Mouse (Mus musculus) Patski (cell line): ENCODE results near the gene Akap13. TPM values are rescaled to one million over a fixed set of nuclear protein-coding genes. Genes with fewer than 3 reads are reported as not detected.
"Not testable (repeated sequence)": the region's sequence is repeated elsewhere in the genome, so short reads cannot be mapped to it uniquely, and the experiment has no call there.

Experiments
- ATAC-seq: fragments of 100-300 bp; one replicate; pipeline ENCODE4 v1.8.0; 2021
- CTCF ChIA-PET: fragments of 350-600 bp; sonication (Branson Sonifier 250); formaldehyde crosslinking; loops from one replicate; lab custom pipeline; 2022; ENCODE audit warnings: inconsistent platforms; lab: Charles Lee
- POLR2A ChIA-PET: fragments of 350-600 bp; sonication (Branson Sonifier 250); formaldehyde crosslinking; loops from one replicate; lab custom pipeline; 2022; ENCODE audit warnings: antibody characterized with exemption, inconsistent platforms; lab: Charles Lee
- DNase-seq: peaks from one replicate; pipeline ENCODE4 v3.0.0-alpha.2; 2011; ENCODE audit warnings: low read depth, low spot score
- H3K27me3 ChIP-seq: fragments of 371-371 bp; one replicate; pipeline ENCODE4 v1.5.1; 2021
- CTCF ChIP-seq: fragments of 100-300 bp; IDR thresholded peaks from one replicate; pipeline ENCODE4 v1.5.1; 2021
- in situ Hi-C: fragments of 300-500 bp; cut with MboI; formaldehyde crosslinking; loops from 3 replicates; pipeline ENCODE4 v1.11.1; 2018; ENCODE audit warnings: low pct_unique_long_range_greater_than_20kb, mixed read lengths
- polyA plus RNA-seq: library from polyadenylated mRNA; unstranded; gene quantifications from one replicate; pipeline ENCODE4 v1.2.3, GENCODE M21; 2021

Akap13 gene
- polyA plus RNA-seq, 1 experiment from 2014 or later: 17.3 TPM

DNA sequence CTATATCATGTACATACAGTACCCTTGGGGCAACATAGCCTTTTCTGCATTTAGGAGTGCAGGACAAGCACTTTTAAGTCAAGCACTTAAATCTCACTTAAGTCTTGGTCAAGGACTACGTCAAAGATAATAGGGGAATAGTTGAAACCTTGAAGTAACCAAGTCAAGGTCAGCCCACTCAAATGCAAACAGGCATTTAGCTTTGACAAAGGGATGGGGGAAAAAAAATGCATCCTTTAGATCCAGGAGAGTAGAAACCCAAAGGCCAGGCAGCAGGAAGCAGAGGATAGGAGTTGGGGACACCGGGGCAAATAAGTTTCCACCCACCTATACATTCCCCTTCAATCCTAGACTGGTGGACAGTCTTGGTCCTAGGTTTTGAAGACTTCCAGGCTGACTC, 322.7 kb downstream of the Akap13 start:
- TF ChIP-seq CTCF: no peak
- ATAC-seq: no peak
- POLR2A ChIA-PET: no interaction called here

DNA sequence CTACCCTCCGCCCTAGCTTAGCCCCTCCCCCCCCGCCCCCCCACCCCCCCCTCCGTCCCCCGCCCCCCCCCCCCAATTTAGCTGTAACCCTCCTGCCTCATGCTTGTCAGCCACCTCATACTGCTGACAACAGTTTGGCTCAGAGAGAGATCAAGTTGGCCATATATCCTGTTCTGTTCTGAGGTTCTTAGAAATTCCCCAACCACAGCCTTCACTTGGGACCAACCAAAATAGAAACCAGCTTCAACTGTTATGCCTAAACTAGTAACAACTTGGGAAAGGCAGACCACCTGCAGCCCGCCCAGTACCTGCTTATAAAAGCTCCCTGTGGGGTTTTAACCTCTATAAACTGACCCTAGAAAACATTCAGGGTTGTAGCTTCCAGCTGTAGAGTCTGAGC, 325.5 kb downstream of the Akap13 start:
- no peak for ATAC-seq
- no peaks in the 10 kb centered on the region for H3K27me3 ChIP-seq
- ChIA-PET CTCF (interaction anchor here (1.2 kb wide), 1 partner anchor 100 kb away, joined by 3 read pairs; no protein-coding TSS in a partner anchor), POLR2A (no interaction called here)
- in situ Hi-C loops: no loop called here
- no peak for DNase-seq
- TF ChIP-seq CTCF: no peak

More for the DNA sequence above, 322.7 kb downstream of the Akap13 start:
- CTCF ChIA-PET: no interaction called here
- H3K27me3 ChIP-seq: no peaks in the 10 kb centered on the region
- DNase-seq: no peak
- in situ Hi-C loops: no loop called here

- in situ Hi-C loops: no loop called here
- CTCF ChIA-PET: interaction anchor here (1.2 kb wide), 1 partner anchor 99 kb away, joined by 3 read pairs; no protein-coding TSS in a partner anchor
- DNase-seq: no peak
- ATAC-seq: no peak
- TF ChIP-seq CTCF: no peak
- POLR2A ChIA-PET: no interaction called here
- H3K27me3 ChIP-seq: no peaks in the 10 kb centered on the region
Measured at GRCm38 (mm10) chr7:75781298-75781947, 326.1 kb downstream of the Akap13 start.

DNA sequence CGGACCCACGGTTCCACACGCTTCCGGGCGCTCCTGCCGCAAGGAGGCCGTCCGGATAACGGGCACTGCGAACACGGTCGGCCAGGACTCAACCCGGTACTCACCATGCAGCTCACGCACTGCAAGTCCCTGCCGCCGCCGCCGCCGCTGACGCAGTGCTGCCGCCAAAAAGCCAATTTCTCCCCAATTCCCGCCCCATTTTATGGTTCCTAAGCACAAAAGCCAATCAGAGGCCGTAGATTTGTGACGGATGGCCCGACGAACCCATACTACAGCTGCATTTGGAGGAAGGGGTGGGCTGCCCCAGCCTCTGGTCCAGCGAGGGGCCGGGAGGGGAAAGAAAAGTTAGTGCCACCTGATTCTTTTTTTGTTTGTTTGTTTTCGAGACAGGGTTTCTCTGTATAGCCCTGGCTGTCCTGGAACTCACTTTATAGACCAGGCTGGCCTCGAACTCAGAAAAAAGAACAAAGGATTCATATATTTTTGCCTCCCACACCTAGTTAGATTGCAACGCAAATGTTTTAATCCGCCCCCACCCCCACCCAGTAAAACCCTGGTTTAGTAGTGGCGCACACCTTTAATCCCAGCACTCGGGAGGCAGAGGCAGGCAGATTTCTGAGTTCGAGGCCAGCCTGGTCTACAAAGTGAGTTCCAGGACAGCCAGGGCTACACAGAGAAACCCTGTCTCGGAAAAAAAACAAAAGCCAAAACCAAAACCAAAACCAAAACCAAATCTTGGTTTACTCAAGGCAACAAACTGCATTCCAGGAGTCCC, 326.8 kb downstream of the Akap13 start:
- DNase-seq: peak; percentile 25
- no peak for TF ChIP-seq CTCF
- in situ Hi-C loops: no loop called here
- ATAC-seq: peak; percentile 83
- CTCF ChIA-PET: no interaction called here
- POLR2A ChIA-PET: interaction anchor here (0.7 kb wide), 1 partner anchor 11 kb away, joined by 9 read pairs; no protein-coding TSS in a partner anchor
- H3K27me3 ChIP-seq: no peaks in the 10 kb centered on the region

DNA sequence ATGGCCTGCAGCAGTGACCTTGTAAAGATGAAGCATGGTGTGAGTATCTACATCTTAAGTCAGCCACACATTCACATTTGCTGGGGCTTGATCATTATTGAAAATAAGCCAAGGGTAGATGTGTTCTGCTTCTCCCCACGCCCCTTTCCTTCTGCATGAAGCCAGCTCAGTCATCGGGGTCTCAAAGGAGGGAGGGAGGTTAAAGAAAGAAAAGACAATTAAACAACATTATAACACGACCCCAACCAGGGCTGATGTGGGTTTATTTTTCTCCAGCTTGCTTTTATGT, 327.3 kb downstream of the Akap13 start:
- DNase-seq (no peak), ATAC-seq (no peak)
- H3K27me3 ChIP-seq: no peaks in the 10 kb centered on the region
- in situ Hi-C loops: no loop called here
- TF ChIP-seq CTCF: no peak
- ChIA-PET CTCF (no interaction called here), POLR2A (interaction anchor here (0.7 kb wide), 1 partner anchor 10 kb away, joined by 9 read pairs; no protein-coding TSS in a partner anchor)

DNA sequence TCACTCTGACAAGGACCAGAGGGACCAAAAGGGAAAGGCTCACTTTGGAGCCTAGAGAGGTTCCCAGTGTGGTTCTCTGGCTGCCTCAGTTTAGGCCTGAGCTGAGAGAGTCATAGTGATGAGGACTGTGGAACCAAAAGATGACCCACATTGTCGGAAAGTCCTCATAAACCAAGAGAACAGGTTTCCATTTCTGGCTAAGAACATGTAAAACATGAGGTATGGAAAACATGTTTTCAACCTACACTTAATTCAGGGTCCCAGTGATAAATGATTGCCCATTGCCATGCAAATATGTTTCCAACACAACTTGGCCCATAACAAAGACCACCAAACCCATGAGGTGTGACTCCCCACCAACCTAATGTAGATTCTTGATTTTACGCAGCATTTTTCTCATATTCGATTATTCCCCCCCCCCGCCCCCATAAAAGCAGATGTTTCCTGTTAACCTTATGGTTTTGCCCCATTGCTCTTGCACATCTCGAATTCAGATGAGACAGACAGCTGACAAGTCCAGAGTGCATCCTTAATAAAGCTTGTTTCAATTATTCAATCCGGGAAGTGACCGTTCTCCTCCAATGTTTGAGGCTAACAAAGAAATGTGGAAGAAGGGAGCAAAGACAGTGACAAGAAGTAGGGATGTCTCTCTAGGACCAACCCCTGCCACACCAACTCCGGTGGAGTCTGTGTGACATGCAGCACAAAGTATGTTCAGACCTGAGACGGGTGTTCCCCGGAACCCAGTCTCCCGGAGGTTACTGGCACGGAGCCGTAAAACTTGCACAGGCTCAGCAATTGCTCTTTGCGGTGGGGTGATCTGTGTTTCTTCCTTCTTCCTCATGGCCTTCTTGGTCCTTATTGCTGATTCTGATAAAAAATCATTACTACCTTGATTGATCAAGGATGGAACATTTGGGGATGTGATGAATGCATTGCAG, 330.3 kb downstream of the Akap13 start:
- no peak for TF ChIP-seq CTCF
- ChIA-PET CTCF (no interaction called here), POLR2A (interaction anchor here (0.6 kb wide), 1 partner anchor 189 kb away, joined by 6 read pairs; no protein-coding TSS in a partner anchor)
- no peaks in the 10 kb centered on the region for H3K27me3 ChIP-seq
- in situ Hi-C loops: loop anchor here (5.0 kb wide), 1 partner anchor 52 kb away; no protein-coding TSS in a partner anchor
- ATAC-seq (no peak), DNase-seq (no peak)

DNA sequence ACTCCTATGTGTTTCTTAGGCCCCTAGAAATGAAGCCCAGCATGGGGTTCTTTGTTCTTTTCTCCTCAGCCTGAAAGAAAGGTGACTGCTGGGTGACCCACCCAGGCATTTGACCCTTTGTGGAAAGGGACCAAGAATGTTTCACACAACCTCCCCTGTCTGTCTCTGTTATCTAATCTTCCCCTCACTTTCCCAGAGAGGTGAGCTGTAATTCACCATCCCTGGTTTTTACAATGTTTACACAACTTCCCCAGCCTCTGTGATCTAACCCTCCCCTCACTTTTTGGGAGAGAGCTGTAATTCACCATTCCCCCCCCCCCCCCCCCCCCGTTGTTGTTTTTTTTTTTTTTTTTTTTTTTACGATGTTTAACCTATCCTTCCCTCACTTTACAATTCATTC, 331.5 kb downstream of the Akap13 start:
- no peaks in the 10 kb centered on the region for H3K27me3 ChIP-seq
- no peak for TF ChIP-seq CTCF
- ATAC-seq: no peak
- POLR2A ChIA-PET: interaction anchor here (0.6 kb wide), 1 partner anchor 191 kb away, joined by 6 read pairs; no protein-coding TSS in a partner anchor
- CTCF ChIA-PET: no interaction called here
- in situ Hi-C loops: loop anchor here (5.0 kb wide), 1 partner anchor 50 kb away; no protein-coding TSS in a partner anchor
- DNase-seq: no peak

GRCm38 (mm10) chr7:75787371-75787770, 332.0 kb downstream of the Akap13 start:
- ChIA-PET CTCF (no interaction called here), POLR2A (no interaction called here)
- no peak for ATAC-seq
- no peak for DNase-seq
- H3K27me3 ChIP-seq: no peaks in the 10 kb centered on the region
- TF ChIP-seq CTCF: no peak
- in situ Hi-C loops: loop anchor here (5.0 kb wide), 1 partner anchor 50 kb away; no protein-coding TSS in a partner anchor

DNA sequence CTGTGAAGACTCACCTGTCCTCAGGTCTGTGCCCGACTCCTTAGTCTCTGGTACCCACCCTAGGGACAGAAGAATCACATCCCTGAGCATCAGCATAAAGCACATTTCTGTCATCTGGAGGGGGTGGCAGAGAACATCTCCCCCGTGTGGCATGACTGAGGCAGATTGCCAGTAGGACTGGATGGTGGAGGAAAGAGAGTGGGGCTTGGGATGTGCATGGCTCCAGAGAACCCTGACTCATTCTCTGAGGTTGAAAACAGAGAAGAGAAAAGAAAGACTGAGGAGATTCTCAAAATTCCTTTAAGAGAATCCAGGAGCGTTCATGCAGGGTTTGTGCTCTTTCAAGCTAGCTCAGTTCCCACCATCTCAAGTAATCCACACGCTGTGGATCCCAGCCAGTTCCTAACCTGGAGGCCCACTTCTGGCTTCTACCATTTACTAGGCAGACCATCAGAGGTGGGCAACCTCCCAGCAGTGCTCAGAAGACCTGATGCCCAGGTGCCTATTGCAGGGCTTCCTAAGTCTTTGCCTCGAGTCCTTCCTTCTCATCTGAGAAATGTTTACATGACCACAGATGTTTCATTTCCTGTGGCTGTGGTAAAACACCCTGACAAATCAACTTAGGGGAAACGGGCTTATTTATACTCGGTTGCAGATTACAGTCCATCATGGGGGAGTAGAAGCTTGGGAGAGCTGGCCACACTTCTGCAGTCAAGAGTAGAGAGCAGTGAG, 332.9 kb downstream of the Akap13 start:
- POLR2A ChIA-PET, CTCF ChIA-PET, H3K27me3 ChIP-seq: not testable (repeated sequence)
- DNase-seq (peak; percentile 43), ATAC-seq (peak; percentile 82)
- peak; percentile 32 for TF ChIP-seq CTCF
- in situ Hi-C loops: loop anchor here (5.0 kb wide), 1 partner anchor 49 kb away; no protein-coding TSS in a partner anchor

- CTCF ChIA-PET, H3K27me3 ChIP-seq, DNase-seq, ATAC-seq: not testable (repeated sequence)
- POLR2A ChIA-PET: interaction anchor here (0.7 kb wide), 1 partner anchor 14 kb away, joined by 4 read pairs; no protein-coding TSS in a partner anchor
- in situ Hi-C loops: loop anchor here (5.0 kb wide), 1 partner anchor 49 kb away; no protein-coding TSS in a partner anchor
Measured at GRCm38 (mm10) chr7:75788801-75789135, 333.4 kb downstream of the Akap13 start.
